Mouse (Mus musculus): Measurements from ENCODE around the gene Gas2. TPM values are rescaled to one million over a fixed set of nuclear protein-coding genes. Genes with fewer than 3 reads are reported as not detected.

The Gas2 gene
- polyA plus RNA-seq, 1 experiment from 2014 or later, result 9.1 TPM

DNA sequence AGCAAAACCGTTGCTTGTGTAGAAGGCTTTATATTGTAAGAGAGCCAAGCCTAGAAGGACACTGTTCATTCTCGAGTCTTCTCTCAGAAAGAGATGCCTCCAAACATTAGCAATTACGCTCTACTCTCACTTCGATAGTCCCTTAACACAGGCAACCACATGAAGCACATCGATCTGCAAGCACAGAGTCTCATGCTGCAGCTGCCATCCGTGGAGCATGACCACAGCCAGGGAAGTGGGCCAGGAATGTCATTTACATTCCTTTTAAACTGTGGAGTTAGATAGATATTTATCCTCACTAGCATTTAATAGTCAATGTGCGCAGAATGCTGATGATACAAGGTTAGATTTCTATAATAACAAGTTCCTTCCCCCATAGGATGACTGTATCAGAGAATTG is 21.3 kb upstream of the Gas2 start:
- WGBS, result 70% methylated on average over 7 of the region's 7 CpGs
- no peak for ATAC-seq (replicated peaks; ENCODE audit: extremely low read depth, insufficient read depth, low FRiP score)

DNA sequence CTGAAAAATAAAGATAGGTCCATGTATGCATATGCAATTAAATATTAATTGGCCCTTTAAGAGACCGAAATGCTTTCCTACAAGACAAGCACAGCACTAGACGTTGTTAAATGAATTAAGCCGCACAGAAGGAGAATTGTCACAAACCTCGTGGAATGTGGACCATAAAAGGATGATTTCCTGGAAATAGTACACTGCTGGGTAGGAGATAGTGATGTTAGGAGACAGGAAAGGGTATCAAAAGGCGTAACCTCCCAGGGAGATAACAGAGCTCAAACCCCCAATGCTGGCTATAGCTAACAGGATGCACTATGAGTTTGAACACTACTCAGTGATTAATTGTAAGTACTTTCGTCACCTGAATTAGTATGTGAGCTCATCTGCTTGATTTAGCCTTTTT is 10.9 kb upstream of the Gas2 start:
- Histone ChIP-seq H3K9ac (ENCODE audit: low read length) (no peak overlapping the region), H3K36me3 (ENCODE audit: control insufficient read depth, insufficient read depth) (no peaks in the 10 kb centered on the region), H3K4me3 (ENCODE audit: low read length) (no peak overlapping the region), H3K27me3 (ENCODE audit: control insufficient read depth, insufficient read depth, low read length) (no peaks in the 10 kb centered on the region), H3K27ac (ENCODE audit: low read length) (no peak overlapping the region), H3K4me2 (ENCODE audit: low read depth, low read length) (no peak overlapping the region), H3K9me3 (replicated peaks; ENCODE audit: control insufficient read depth, low read length) (no peaks in the 10 kb centered on the region), H3K4me1 (ENCODE audit: control insufficient read depth, insufficient read depth, low read length) (no peaks in the 10 kb centered on the region)
- no peak for ATAC-seq (replicated peaks; ENCODE audit: extremely low read depth, insufficient read depth, low FRiP score)
- WGBS, result 74% methylated on average over 6 of the region's 6 CpGs

More for the DNA sequence above, 21.3 kb upstream of the Gas2 start:
- H3K4me1 ChIP-seq (ENCODE audit: control insufficient read depth, insufficient read depth, low read length), result no peaks in the 10 kb centered on the region
- H3K9me3 ChIP-seq (replicated peaks; ENCODE audit: control insufficient read depth, low read length), result peaks cover 2% of the 10 kb centered on the region; the same call in 1 of the 2 replicates
- H3K27me3 ChIP-seq (ENCODE audit: control insufficient read depth, insufficient read depth, low read length), result no peaks in the 10 kb centered on the region
- H3K9ac ChIP-seq (ENCODE audit: low read length), result no peak overlapping the region
- H3K4me3 ChIP-seq (ENCODE audit: low read length), result no peak overlapping the region
- H3K27ac ChIP-seq (ENCODE audit: low read length), result no peak overlapping the region
- H3K36me3 ChIP-seq (ENCODE audit: control insufficient read depth, insufficient read depth), result no peaks in the 10 kb centered on the region; the same call in 1 of the 2 replicates
- no peak overlapping the region for H3K4me2 ChIP-seq (ENCODE audit: low read depth, low read length)

DNA sequence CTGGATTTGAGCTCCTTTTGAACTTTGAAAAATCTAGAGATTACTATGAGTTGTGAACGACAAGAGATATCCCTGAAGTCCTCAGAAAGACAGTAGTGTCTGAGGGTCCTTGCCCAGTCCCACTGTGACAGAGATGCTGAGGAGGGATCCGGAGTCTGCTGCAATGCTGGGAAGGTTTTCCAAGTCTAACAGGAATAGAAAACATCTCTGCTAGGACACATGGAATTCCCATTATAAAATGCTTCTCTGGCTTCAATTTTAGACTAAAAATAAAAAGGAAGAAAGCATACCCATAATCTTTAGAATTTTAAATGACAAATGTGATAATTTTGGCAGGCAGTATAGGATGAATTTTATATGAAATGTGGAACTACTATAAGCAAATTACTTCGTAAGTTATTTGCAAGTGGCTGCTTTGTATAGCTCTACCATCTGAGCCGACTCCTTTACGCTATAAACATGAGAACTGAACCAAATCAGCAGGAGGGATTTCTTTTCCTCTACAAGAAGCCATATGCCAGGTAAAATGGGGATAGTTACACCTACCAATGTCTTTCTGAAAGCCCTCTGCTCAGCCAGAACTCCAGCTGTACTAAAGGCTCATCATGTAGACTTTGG is 9.8 kb upstream of the Gas2 start:
- Histone ChIP-seq H3K4me1 (ENCODE audit: control insufficient read depth, insufficient read depth, low read length) (no peaks in the 10 kb centered on the region), H3K27me3 (ENCODE audit: control insufficient read depth, insufficient read depth, low read length) (no peaks in the 10 kb centered on the region), H3K27ac (ENCODE audit: low read length) (no peak overlapping the region), H3K4me3 (ENCODE audit: low read length) (no peak overlapping the region), H3K9me3 (replicated peaks; ENCODE audit: control insufficient read depth, low read length) (no peaks in the 10 kb centered on the region), H3K4me2 (ENCODE audit: low read depth, low read length) (no peak overlapping the region), H3K9ac (ENCODE audit: low read length) (no peak overlapping the region), H3K36me3 (ENCODE audit: control insufficient read depth, insufficient read depth) (no peaks in the 10 kb centered on the region)
- ATAC-seq (replicated peaks; ENCODE audit: extremely low read depth, insufficient read depth, low FRiP score), result no peak
- WGBS, result 87% methylated on average over 5 of the region's 5 CpGs

DNA sequence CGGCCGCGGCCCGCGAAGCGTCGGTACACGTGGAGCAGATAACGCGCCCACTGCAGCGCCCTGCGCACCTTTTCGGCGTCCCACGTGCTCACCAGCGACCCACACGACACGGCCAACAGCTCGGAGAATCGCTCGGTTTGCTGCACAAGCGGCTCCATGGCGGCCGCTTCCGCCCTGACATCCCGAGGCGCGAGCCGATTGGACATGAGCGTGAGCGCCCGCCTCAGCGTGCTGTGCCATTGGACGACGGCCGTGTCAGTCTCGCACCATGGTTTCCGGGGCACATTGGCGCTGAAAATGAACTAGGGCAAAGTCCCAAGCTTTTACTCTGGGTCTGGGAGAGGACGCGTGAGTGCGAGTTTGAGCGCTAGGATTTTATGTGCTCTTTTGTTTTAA is 280 bp downstream of the Gas2 start, which contains the start of gene Fancf:
Gene Fancf (minus strand): TSS at position 171 of the 396 bp plus-strand sequence.
- Histone ChIP-seq H3K4me1 (ENCODE audit: control insufficient read depth, insufficient read depth, low read length) (peaks cover 8% of the 10 kb centered on the region; the same call in 1 of the 2 replicates), H3K9me3 (replicated peaks; ENCODE audit: control insufficient read depth, low read length) (no peaks in the 10 kb centered on the region), H3K4me3 (ENCODE audit: low read length) (peak within 1 kb of the TSS; percentile 73), H3K27ac (ENCODE audit: low read length) (peak within 1 kb of the TSS; percentile 97), H3K27me3 (ENCODE audit: control insufficient read depth, insufficient read depth, low read length) (no peaks in the 10 kb centered on the region), H3K36me3 (ENCODE audit: control insufficient read depth, insufficient read depth) (0 out of 2 replicates have a peak, but pooled peaks cover 2% of the 10 kb centered on the region), H3K4me2 (ENCODE audit: low read depth, low read length) (peak within 1 kb of the TSS; percentile 91), H3K9ac (ENCODE audit: low read length) (peak within 1 kb of the TSS; percentile 92)
- peak; percentile 98 for ATAC-seq (replicated peaks; ENCODE audit: extremely low read depth, insufficient read depth, low FRiP score)
- under 1% methylated on average over 43 of the region's 43 CpGs for WGBS

DNA sequence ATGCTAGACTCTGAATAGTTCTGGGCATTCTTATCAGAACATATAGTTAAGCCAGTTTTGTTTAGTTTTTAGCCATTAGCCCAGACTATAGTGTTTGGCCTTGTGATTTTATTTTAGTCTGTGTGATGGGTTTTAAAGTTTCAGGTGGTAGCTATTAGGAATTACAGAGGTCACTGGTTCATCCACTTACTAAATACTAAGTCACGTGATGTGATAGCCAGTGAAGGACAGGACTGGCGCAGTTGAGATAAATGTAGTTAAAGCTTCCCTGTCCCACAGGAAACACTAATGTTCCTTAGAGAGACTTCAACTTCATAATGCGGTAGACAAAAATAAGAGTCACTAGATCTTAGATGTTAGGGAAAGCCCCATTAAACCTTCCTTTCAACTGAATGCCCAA is 1.0 kb downstream of the Gas2 start:
- Histone ChIP-seq H3K9me3 (replicated peaks; ENCODE audit: control insufficient read depth, low read length) (no peaks in the 10 kb centered on the region), H3K27me3 (ENCODE audit: control insufficient read depth, insufficient read depth, low read length) (no peaks in the 10 kb centered on the region), H3K36me3 (ENCODE audit: control insufficient read depth, insufficient read depth) (0 out of 2 replicates have a peak, but pooled peaks cover 2% of the 10 kb centered on the region), H3K4me2 (ENCODE audit: low read depth, low read length) (peak overlapping the region; percentile 78), H3K9ac (ENCODE audit: low read length) (no peak overlapping the region; the same call in 1 of the 2 replicates), H3K4me1 (ENCODE audit: control insufficient read depth, insufficient read depth, low read length) (peaks cover 8% of the 10 kb centered on the region; the same call in 1 of the 2 replicates), H3K27ac (ENCODE audit: low read length) (no peak overlapping the region), H3K4me3 (ENCODE audit: low read length) (peak overlapping the region; percentile 73)
- WGBS, result 60% methylated on average over 3 of the region's 3 CpGs
- no peak for ATAC-seq (replicated peaks; ENCODE audit: extremely low read depth, insufficient read depth, low FRiP score)

DNA sequence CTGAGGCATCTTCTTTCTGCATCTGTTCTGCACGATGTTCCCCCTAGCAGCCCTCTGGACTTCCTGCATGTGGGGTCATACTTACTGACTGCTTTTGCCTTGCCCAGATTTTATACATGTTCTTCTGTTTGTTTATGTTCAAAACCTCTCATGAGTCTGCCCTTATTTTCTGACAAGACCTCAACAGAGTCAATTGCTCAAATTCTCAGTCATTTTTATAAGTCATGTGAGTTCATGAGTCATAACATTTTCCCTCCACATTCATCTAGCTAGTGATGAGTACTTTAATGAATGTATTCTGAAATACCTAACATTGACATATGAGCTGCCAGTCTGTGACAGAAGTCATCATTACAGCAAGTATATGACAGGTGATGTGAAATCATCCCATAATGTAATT is 3.5 kb downstream of the Gas2 start:
- Histone ChIP-seq H3K4me3 (ENCODE audit: low read length) (no peak overlapping the region), H3K9me3 (replicated peaks; ENCODE audit: control insufficient read depth, low read length) (no peaks in the 10 kb centered on the region), H3K4me2 (ENCODE audit: low read depth, low read length) (no peak overlapping the region), H3K9ac (ENCODE audit: low read length) (no peak overlapping the region), H3K36me3 (ENCODE audit: control insufficient read depth, insufficient read depth) (0 out of 2 replicates have a peak, but pooled peaks cover 2% of the 10 kb centered on the region), H3K4me1 (ENCODE audit: control insufficient read depth, insufficient read depth, low read length) (peaks cover 8% of the 10 kb centered on the region; the same call in 1 of the 2 replicates), H3K27ac (ENCODE audit: low read length) (no peak overlapping the region), H3K27me3 (ENCODE audit: control insufficient read depth, insufficient read depth, low read length) (no peaks in the 10 kb centered on the region)
- 75% methylated on average over 1 of the region's 1 CpGs for WGBS
- ATAC-seq (replicated peaks; ENCODE audit: extremely low read depth, insufficient read depth, low FRiP score), result no peak

DNA sequence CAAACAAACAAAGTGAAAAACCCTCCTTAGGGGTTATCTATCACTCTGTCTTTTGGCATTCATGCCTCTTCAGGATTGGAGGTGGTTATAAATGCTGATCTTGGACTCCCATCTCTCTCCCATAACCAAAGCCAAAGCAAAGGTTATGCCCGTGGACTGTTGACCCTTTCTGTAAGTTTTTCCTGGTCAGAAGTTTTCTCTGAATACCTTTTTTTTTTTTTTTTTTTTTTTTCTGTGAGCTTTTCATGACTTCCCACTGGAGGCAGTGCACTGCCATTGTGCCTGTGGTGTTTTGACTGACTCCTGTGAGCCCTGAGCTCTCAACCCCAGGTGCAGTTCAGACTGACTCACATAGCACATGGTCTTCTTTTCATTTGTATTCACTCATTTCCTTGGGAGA is 6.2 kb downstream of the Gas2 start:
- Histone ChIP-seq H3K27ac (ENCODE audit: low read length) (no peak overlapping the region), H3K4me2 (ENCODE audit: low read depth, low read length) (no peak overlapping the region), H3K4me3 (ENCODE audit: low read length) (no peak overlapping the region), H3K4me1 (ENCODE audit: control insufficient read depth, insufficient read depth, low read length) (peaks cover under 1% of the 10 kb centered on the region; the same call in 1 of the 2 replicates), H3K36me3 (ENCODE audit: control insufficient read depth, insufficient read depth) (0 out of 2 replicates have a peak, but pooled peaks cover 2% of the 10 kb centered on the region), H3K9ac (ENCODE audit: low read length) (no peak overlapping the region), H3K27me3 (ENCODE audit: control insufficient read depth, insufficient read depth, low read length) (no peaks in the 10 kb centered on the region), H3K9me3 (replicated peaks; ENCODE audit: control insufficient read depth, low read length) (no peaks in the 10 kb centered on the region)
- 83% methylated on average over 1 of the region's 1 CpGs for WGBS
- no peak for ATAC-seq (replicated peaks; ENCODE audit: extremely low read depth, insufficient read depth, low FRiP score)

DNA sequence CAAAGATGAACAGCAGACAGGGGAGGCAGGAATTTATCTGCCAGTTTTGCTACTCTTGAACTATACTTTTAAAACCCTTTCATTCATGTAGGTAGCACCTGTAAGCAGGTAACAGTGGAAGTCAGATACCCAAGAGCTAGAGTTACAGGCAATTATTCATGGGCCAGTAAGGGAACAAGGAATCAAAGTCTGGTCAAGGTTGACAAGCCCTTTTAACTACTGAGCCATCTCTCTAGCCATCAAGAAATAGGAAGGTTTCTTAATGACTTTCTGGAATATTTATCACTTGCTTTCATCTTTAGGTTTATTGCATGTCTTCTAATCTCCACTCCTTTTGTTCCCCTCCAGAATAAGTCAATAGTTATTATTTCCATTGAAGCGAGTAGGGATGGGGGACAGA is 10.2 kb downstream of the Gas2 start:
- Histone ChIP-seq H3K27ac (ENCODE audit: low read length) (no peak overlapping the region), H3K9me3 (replicated peaks; ENCODE audit: control insufficient read depth, low read length) (no peaks in the 10 kb centered on the region), H3K4me3 (ENCODE audit: low read length) (no peak overlapping the region), H3K27me3 (ENCODE audit: control insufficient read depth, insufficient read depth, low read length) (no peaks in the 10 kb centered on the region), H3K9ac (ENCODE audit: low read length) (no peak overlapping the region), H3K4me1 (ENCODE audit: control insufficient read depth, insufficient read depth, low read length) (no peaks in the 10 kb centered on the region), H3K36me3 (ENCODE audit: control insufficient read depth, insufficient read depth) (no peaks in the 10 kb centered on the region), H3K4me2 (ENCODE audit: low read depth, low read length) (no peak overlapping the region)
- 93% methylated on average over 1 of the region's 1 CpGs for WGBS
- ATAC-seq (replicated peaks; ENCODE audit: extremely low read depth, insufficient read depth, low FRiP score), result no peak

DNA sequence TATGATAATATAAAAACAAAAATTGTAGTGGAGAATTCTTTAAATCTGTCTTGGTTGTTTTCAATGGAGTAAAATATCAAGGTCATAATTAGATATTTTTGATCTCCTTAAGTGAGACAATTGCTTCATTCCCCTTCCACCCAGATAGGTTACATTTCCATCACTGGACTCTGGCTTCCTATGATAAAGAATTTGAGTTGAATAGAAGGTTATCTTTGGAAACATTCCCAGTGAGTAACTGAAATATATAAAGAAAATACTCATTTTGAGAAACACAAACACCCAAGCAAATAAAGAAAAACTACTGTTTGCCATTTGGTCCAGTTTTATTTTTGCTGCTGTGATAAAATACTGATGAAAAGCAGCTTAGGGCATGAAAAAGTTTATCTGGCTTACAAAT is 10.8 kb downstream of the Gas2 start:
- no peaks in the 10 kb centered on the region for H3K27me3 ChIP-seq (ENCODE audit: control insufficient read depth, insufficient read depth, low read length)
- no peaks in the 10 kb centered on the region for H3K9me3 ChIP-seq (replicated peaks; ENCODE audit: control insufficient read depth, low read length)
- H3K4me1 ChIP-seq (ENCODE audit: control insufficient read depth, insufficient read depth, low read length), result no peaks in the 10 kb centered on the region
- ATAC-seq (replicated peaks; ENCODE audit: extremely low read depth, insufficient read depth, low FRiP score), result no peak
- H3K4me3 ChIP-seq (ENCODE audit: low read length), result no peak overlapping the region
- no peak overlapping the region for H3K27ac ChIP-seq (ENCODE audit: low read length)
- no peak overlapping the region for H3K9ac ChIP-seq (ENCODE audit: low read length)
- no peaks in the 10 kb centered on the region for H3K36me3 ChIP-seq (ENCODE audit: control insufficient read depth, insufficient read depth)
- no peak overlapping the region for H3K4me2 ChIP-seq (ENCODE audit: low read depth, low read length)

All from heart, embryonic 16.5 days (tissue).